Mouse (Mus musculus) adrenal gland, adult 2 months (tissue): ENCODE results near the gene Pten. TPM values are rescaled to one million over a fixed set of nuclear protein-coding genes. Genes with fewer than 3 reads are reported as not detected.

ENCODE experiments used
- DNase-seq: peaks from one replicate; pipeline ENCODE4 v3.0.0; 2021
- long read RNA-seq: library from polyadenylated mRNA; stranded (forward); transcript quantifications from one replicate; pipeline ENCODE4 v2.0.0, GENCODE M21; 2021
- polyA plus RNA-seq: library from polyadenylated mRNA; depleted of rRNA; stranded (reverse); fragments of >200 nt; gene quantifications from 2 replicates; pipeline ENCODE4 v1.2.3, GENCODE M21; 2012; rRNA removed
- total RNA-seq, 2 experiments: library from RNA; stranded (reverse); gene quantifications; 2 replicates each; pipeline ENCODE4 v1.2.3; 2021

The Pten gene
- total RNA-seq (10 to 100 TPM; 71.3 to 76.2 TPM), polyA plus RNA-seq (25.5 and 38.3 TPM in 2 replicates)
- long read RNA-seq, full-length matches to known transcripts, result 26 of 35 reads
- long read RNA-seq, partial matches to known transcripts, result 4 of 35 reads
- long read RNA-seq, other reads (novel, unspliced or antisense), result 5 of 35 reads

DNA sequence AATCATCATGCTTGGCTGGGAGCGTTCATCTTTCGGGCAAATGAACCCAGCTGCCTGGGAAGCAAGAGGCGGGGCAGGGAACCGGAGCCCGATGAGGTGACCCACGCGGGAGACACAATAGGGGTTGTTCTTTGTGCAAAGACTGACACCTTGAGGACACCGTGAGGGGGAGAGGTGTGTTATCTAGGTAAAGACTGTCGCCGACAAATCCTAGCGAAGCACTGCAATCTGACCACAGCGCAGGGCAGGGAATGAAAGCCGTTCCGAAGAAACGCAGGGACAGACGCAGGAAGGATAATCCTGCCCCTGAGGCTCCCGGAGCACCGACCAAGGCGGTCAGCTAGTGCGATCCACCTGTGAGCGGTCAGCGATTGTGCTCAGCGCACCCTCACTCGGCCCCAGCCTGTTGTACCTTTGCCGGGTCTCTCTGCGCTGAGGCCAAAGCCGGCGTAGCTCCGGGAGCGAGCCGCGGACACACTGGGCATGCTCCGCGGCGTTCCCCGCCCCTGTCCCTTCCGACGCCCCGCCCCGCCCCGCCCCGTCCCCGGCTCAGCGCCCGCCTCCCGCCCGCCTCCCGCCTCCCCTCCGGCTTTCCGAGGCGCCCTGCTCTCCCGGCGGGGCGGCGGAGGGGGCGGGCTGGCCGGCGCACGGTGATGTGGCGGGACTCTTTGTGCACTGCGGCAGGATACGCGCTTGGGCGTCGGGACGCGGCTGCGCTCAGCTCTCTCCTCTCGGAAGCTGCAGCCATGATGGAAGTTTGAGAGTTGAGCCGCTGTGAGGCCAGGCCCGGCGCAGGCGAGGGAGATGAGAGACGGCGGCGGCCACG is at the start of gene Pten:
TSS of gene Pten (plus strand) at position 598 of the 826 bp plus-strand sequence.
- DNase-seq, result peak; percentile 99

DNA sequence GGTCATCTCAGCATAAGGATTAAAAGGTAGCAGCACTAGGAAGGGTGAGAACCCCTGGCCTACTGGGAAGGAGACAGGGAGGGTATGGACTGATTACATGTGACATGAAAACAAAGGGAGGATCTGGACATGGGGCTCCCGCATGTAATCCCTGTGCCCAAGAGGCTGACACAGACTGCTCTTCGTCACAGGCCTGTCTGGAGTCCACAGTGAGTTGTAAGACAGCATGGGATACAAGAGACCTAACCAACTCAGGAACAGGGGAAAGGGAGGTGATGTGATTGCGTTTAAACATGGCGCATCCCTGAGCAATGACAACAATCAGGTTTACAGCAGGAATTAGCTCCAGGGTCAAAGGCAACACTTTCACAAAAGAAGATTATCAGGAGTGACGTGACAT is 48.3 kb upstream of the Pten start:
- no peak for DNase-seq

- no peak for DNase-seq
Observed at GRCm38 (mm10) chr19:32710288-32710687, 47.0 kb upstream of the Pten start.

GRCm38 (mm10) chr19:32711761-32712541 is 45.3 kb upstream of the Pten start:
- peak; percentile 96 for DNase-seq

GRCm38 (mm10) chr19:32712588-32713042 is 44.7 kb upstream of the Pten start:
- DNase-seq, result peak; percentile 82

DNA sequence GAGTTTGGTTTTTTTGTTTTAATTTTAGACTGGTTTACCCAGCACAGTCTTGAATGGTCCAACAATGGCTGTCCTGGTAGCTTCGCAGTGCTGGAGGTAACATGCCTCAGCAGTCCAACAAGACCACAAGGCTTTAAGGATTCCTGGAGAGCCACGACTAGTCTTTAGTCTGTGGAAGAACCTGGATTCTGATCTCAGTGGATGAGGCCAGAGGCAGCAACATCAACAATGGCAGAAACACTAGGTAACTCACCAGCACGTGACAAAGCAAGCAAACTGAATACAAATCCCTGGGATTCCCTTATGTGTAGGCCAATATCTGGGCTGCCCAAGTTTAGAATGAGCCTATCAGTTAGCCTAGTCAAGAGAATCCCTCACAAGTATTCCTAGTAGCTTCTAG is 43.8 kb upstream of the Pten start:
- no peak for DNase-seq

DNA sequence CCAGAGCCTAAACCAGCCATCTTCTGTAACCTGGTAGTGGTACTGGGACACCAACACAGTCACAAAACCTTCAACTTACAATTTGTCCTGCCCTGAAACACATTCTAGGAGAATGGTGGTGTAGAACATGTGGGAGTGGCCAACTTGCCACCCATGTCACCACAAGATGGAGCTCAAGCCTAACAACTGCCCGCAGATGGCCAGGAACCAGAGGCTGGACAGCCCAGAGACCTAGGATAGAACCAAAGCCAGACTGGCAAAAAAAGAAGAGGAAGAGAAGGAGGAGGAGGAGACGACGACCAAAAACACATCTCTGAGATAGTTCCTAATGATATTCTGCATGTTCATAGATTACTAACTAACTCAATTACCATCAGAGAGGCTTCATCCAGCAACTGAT is 42.1 kb upstream of the Pten start:
- DNase-seq, result peak; percentile 80

DNA sequence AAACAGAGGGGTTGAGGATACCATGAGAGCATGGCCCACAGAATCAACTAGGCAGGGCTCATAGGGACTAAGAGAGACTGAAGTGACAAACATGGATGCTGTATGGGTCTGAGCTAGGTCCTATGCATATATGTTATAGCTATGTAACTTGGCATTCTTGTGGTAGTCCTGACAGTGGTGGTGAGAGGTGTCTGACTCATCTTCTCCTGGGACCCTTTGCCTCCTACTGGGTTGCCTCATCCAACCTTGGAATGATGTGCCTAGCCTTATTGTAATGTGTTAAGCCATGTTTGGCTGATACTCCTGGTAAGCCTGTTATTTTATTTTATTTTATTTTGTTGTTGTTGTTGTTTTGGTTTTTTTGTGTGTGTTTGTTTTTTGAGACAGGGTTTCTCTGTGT is 41.6 kb upstream of the Pten start:
- DNase-seq, result no peak

DNA sequence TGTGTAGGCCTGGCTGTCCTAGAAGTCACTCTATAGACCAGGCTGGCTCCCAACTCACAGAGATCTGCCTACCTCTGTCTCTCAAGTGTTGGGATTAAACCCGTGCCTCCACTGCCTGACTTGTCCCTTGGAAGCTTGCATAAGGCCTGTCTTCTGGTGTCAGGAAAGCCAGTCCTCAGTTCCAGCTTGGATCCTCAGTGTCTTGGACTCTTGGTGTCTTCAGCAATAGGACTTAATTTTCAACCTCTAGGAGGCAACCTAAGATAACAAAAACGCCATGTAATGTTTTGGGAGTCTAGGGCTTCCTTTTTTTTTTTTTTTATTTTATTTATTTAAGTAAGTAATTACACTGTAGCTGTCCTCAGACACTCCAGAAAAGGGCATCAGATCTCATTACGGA is 39.7 kb upstream of the Pten start:
- DNase-seq, result no peak

GRCm38 (mm10) chr19:32720319-32720718 is 37.0 kb upstream of the Pten start:
- DNase-seq, result no peak

DNA sequence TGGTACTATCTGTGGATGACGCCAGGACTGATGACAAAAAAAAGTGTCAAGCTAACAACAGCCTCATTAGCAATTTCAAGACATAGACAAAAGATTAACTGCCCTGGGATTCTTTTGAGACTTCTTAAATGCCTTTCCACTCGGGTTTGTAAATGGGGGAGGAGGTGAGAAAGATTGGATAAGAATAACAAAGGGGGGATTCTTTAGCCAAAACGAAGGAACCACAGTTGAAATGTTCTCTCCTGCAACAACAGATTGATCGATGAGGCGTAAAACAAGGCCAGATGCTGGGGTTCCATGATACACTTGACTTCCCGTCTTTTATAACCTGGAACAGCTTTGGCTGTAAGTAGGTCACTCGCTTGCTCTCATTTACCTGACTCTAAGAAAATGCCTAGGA is 33.5 kb upstream of the Pten start:
- DNase-seq, result no peak

DNA sequence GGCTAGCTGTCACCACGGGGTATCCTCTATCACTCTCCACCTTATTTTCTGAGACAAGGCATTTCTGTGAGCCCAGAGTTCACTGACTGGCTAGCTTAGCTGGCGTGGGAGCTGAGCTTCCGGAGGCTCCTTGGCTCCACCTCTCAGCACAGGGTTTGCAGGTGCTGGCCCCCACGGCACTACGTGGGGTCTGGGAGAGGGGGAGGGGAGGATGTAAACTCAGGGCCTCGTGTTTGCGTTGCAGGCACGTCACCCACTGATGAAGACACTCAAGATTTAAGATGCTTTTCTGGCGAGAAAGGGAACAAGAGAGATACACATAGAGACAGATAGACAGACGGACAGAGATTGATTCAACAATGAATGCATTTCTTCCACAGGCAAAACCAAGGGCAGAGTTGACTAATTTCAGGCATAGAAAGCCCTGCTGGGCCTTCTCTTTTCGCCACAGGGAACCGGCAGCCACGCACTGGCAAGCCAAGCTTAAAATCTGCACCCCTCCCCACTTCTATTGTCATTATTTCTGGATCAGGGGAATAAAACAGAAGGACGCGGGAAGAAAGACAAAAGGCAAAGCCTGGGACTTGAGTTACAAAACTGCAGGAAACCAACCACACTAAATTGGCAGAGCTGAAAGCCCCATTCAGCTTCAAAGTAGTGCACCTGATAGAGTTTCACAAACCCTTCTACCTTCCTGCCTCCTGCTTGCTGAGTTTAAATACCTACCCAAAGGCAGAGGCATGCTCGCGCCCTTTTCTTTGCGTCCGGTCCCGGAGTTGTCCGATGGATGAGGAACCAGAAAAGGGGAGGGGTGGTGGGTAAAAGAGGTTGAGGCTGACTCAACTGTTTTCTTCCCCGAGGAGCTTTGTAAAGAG is 30.6 kb upstream of the Pten start:
- no peak for DNase-seq

- no peak for DNase-seq
Observed at GRCm38 (mm10) chr19:32729785-32730184, 27.5 kb upstream of the Pten start.

DNA sequence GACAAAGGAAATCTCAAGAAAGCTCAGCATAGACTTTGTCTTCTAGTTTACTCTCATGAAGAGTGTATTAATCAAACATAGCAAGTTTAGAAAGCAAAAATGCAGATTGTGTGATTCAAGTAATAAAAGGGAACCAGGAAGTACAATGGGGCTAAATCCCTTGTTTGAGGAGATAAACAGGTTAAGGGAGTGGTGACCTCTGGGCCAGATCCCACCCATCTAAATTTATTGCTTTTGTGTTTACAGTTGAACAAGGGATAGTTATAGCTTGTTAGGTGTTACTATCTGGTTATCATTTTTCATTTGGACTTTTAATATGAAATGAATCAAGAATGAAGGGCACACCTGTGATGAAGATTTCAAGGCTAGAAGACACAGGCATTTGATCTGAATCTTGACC is 24.4 kb upstream of the Pten start:
- DNase-seq, result no peak

- DNase-seq, result no peak
Observed at GRCm38 (mm10) chr19:32737844-32738243, 19.5 kb upstream of the Pten start.

- DNase-seq, result no peak
Observed at GRCm38 (mm10) chr19:32739686-32740085, 17.6 kb upstream of the Pten start, which contains the start of gene Atad1. TSS of gene Atad1 (minus strand) at chr19:32739786.

DNA sequence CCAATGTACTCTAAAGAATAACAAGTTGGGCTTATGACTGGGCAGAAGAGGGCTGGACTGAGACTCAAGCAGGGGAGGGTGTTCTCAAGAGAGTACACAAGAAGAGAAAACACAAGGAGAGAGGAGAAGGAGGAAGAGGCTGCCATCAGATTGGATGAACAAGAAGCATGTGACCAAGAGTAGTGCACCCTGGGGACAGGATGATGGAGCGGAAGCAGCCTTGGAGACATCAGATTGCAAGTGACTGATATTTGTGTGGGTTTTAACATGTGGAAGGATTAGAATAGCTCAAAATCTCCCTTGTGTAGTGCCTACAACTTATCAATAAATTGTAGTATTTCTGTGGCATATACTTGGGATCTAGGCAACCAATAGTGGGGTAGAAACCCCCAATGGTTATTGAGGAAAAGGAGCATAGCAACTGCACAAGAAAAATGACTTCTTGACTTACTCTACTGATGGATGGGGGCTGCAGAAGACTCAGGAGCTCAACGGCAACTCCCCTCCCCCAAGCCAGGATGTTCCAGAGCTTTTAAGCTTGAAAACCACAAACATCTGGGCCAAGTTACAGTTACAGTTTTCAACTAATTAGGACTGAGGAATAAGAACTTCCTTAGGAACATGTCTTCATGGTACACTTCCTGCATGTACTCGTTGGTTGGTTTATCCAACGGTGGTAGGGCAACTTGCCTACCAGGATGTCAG is 16.5 kb upstream of the Pten start:
- no peak for DNase-seq

GRCm38 (mm10) chr19:32749425-32749824 is 7.9 kb upstream of the Pten start:
- DNase-seq, result no peak

DNA sequence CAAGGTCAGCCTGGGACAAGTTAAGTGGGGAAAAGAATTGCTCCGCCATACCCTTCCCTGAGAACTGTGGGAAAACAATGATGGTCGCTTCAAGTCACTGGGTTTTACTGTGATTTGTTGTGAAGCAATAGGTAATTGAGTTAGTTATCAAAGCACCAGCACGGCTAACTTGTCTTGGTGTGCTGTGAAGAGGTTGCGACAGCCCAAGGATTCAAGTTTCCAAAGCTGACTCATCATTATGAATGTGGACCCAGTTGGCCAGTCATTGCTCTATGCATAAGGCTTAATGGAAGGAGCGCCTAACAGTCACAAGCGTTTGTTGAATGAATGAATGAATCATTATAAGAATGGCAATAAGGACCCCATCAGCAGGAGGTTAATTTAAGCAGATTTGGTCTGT is 4.9 kb upstream of the Pten start:
- DNase-seq, result peak; percentile 23

GRCm38 (mm10) chr19:32753386-32753785 is 3.9 kb upstream of the Pten start:
- no peak for DNase-seq
